Mouse (Mus musculus): ENCODE data around the gene Gm49378.

DNA sequence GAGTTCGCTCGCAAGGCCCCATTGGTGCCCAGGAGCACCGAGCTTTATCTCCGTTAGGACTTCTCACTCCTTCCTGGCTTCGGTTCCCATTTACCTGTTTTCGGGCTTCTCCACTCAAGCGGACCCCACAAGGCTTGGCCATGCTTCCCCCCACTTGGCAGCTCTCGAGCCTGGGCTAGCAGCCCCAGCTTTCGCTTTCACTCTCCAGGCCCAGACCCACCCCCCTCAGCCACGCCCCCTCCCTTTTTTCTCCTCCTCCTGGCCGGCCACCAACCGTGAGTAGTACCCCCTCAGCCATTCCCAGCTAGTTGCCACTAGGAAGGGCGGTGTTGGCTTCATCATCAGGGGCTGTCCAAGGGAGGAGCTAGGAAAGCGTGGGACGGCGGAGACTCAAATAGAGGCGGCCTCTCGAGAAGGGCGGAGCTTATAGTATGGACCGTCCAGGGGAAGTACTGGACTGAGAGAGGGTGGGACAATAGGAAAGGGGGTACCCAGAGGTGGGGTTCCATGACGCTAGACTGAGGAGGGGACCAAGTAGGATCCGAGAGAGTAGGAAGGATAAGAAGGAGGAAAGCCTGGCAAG lies 46.9 kb downstream of the Gm49378 start, which contains the start of gene Psme2:
- no peak for TF ChIP-seq CTCF (IDR thresholded peaks at IDR 0.05; ENCODE audit: extremely low read depth, insufficient read depth, insufficient read length, insufficient replicate concordance)
- TF ChIP-seq POLR2A (IDR thresholded peaks at IDR 0.05; ENCODE audit: low read depth, low read length): peak; percentile 22
